Mouse (Mus musculus): ENCODE data around the gene Ube2k.
"Not testable (repeated sequence)": the region's sequence is repeated elsewhere in the genome, so short reads cannot be mapped to it uniquely, and the experiment has no call there.

Gene Ube2k

DNA sequence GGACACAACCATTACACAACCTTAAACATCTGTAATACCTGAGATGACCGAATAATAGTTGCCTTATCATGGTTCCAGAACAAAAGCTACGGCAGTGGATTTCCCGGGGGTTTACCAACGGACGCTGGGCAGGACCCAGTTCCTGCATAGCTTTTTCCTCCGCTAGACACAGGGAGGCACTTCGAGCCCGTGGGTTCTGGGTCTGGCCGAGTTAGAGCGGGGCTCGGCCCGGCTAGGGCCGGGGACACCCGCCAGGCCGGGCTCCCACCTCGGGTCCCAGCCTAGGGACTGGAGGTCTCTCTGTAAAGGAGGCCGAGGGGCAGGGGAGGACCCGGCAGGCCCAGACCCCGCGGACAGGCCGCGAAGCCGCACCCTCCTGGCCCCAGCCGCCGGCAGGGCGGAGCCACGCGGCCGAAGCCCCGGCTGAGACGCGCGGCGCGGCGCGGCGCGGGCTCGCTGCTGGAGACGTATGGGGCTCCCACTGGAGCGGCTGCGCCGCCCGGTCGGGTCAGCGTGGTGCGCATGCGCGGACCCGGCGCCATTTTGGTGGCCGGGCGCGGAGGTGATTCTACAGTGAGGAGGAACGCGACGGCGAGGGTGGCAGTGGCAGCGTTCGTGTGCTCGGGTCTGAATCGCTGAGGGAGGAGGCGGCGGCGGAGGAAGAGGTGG, at the start of gene Ube2k, which contains the start of gene Smim14:
TSS of gene Ube2k (plus strand) at position 483 of the 669 bp plus-strand sequence.
TSS of gene Smim14 (minus strand) at position 434 of the 669 bp plus-strand sequence.
- peak; percentile 91 to 92 for DNase-seq (ENCODE audit: low spot score in 2 of 2)

DNA sequence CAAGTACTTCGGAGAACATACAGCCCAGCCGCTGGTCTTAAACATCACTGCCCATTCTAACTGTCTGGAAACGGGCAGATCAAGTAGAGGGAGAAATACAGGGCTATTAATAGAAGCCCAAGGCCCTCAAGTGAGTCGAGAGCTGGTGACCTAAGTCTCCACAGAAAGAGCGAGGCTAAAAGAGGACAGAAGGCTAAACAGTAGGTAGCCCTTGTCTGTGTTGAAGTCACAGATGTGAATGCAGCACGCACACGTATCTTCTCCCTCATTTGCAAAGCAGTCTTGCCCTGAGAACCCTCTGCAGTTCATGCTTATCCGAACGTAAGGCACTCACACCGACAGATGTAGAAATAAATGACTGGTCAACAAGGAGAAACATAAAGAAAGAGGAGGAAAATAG, 49.7 kb upstream of the Ube2k start:
- DNase-seq (ENCODE audit: low spot score in 2 of 2): no peak

GRCm38 (mm10) chr5:65488725-65489124, 48.3 kb upstream of the Ube2k start:
- no peak for DNase-seq (ENCODE audit: low spot score in 2 of 2)

- DNase-seq (ENCODE audit: low spot score in 2 of 2): no peak
Observed at GRCm38 (mm10) chr5:65489830-65490229, 47.2 kb upstream of the Ube2k start.

DNA sequence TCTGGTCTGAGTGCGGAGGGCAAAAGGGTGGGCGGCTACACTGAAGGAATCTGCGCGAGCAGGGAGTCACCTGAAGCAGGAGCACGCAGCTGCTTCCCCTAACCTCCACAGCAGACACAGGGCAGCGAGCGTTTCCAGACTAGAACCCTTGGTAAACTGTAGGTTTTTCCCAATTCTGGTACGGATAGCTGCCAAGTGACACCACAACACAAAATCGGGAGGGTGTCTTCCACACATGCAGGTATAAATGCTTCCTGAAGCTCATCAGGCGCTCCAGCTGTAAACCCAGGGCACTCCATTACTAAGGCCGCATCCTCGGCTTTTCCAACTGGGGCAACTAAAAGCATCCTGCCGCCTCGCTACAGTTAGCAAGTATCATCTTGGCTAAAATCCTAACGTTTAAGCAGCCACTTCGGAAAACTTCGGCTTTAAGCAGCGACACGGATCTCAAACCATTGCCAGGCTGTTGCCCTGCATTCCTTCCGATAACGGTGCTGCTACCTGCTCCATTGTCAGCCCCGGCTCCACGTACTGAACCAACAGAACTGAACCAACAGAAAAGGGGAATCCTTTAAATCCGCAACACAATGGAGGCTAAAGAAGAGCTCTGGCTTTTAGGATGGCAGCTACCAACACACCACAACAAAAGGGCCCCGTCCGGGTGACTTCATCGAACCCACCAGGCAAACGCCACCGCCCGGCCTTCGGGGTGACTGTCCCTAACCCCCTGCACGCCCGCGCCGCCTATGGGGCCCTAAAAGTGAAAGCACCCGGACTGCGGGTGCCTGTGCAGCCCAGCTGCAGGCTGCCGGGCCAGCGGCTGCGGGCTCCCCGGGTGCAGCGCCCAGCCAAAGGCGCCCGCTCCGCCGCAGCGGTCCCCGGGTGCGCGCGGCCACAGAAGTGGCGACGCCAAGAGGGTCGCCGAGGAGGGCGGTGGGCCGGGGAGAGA, 45.0 kb upstream of the Ube2k start:
- DNase-seq (ENCODE audit: low spot score in 2 of 2): peak; percentile 57 to 61

GRCm38 (mm10) chr5:65492716-65493531, 44.1 kb upstream of the Ube2k start, which contains the start of gene Gm43552:
TSS of gene Gm43552 (minus strand) at chr5:65492833.
- DNase-seq (ENCODE audit: low spot score in 2 of 2): peak; percentile 94 to 97

GRCm38 (mm10) chr5:65500231-65500630, 36.8 kb upstream of the Ube2k start:
- DNase-seq (ENCODE audit: low spot score in 2 of 2): no peak

- no peak for DNase-seq (ENCODE audit: low spot score in 2 of 2)
Observed at GRCm38 (mm10) chr5:65501407-65501806, 35.6 kb upstream of the Ube2k start.

DNA sequence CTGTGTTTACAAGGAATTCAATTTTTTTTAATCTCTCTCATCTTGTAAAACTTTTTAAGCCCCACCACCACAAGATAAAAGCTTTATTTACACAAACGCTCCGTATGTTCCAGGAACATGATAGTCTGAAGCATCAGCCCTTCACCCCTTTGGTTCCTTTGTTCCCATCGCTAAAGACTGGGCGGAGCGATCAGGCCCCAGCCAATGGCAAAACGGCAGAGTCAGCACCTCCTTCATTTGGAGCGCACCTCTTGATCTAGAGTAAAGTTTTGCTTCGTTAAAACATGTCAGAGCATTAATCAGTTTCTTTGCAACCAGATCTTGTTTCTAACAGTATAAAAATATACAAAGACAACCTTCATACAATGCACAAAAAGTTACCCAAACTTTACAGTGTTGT, 31.2 kb upstream of the Ube2k start:
- DNase-seq (ENCODE audit: low spot score in 2 of 2): no peak

- no peak for DNase-seq (ENCODE audit: low spot score in 2 of 2)
Observed at GRCm38 (mm10) chr5:65508395-65508794, 28.6 kb upstream of the Ube2k start.

- no peak for DNase-seq (ENCODE audit: low spot score in 2 of 2)
Observed at GRCm38 (mm10) chr5:65513506-65513905, 23.5 kb upstream of the Ube2k start.

- no peak for DNase-seq (ENCODE audit: low spot score in 2 of 2)
Observed at GRCm38 (mm10) chr5:65514635-65515278, 22.3 kb upstream of the Ube2k start.

DNA sequence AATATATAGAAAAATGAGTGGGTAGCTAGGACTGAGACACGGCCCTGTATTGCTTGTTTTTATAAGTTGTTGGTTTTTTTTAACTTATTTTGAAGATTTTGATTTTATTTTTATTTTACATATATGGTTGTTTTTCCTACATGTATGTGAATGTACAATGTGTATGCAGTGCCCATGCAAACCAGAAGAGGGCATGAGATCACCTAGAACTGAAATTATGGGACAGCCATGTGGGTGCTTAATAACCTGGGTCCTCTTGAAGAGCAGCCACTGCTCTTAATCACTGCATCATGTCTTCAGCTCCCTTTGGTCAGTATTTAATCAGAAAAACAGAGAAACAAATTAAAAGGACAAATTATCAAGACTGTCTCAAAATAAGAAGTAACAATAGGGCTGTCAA, 15.2 kb upstream of the Ube2k start:
- no peak for DNase-seq (ENCODE audit: low spot score in 2 of 2)

- no peak for DNase-seq (ENCODE audit: low spot score in 2 of 2)
Observed at GRCm38 (mm10) chr5:65524831-65525230, 12.2 kb upstream of the Ube2k start.

DNA sequence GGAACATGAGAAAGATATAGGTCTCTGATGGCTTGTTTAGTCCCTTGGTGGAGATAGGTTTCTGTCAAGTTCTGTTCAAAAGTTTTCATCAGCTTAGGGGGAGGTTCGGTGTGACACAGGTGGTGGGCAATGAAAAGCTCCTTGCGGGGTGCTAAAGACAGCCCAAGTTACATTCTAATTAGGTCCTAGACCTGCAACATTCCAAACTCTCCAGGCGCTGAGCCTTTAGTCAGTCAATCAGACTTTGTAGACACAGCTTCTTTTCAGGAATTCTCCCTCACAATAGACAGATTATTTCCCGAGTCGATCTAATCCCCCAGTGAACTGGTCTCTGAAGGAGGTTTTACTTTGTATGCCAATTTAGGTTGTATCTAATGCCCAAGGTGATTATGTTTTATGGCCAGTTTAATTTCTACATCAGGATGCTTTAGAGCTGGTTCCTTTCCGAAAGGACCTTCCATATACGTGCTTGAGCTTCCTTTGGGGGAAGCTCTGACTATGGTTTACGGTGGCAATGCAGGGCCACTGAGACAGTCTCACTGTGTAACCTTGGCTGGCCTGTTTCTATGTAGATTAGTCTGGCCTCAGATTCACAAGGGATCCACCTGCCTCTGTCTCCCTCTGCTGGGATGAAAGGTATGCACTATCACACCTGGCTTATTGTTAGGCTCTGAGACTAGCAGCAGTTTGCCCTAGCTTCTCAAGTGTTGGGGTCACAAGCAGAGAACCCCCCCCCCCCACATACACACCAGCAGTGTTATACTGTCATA, 11.2 kb upstream of the Ube2k start:
- no peak for DNase-seq (ENCODE audit: low spot score in 2 of 2)

- DNase-seq (ENCODE audit: low spot score in 2 of 2): no peak
Observed at GRCm38 (mm10) chr5:65531283-65531682, 5.8 kb upstream of the Ube2k start.

GRCm38 (mm10) chr5:65534496-65534895, 2.5 kb upstream of the Ube2k start:
- no peak for DNase-seq (ENCODE audit: low spot score in 2 of 2)

GRCm38 (mm10) chr5:65535457-65536067, 1.5 kb upstream of the Ube2k start:
- peak in 1 of 2 experiments; percentile 14 for DNase-seq (ENCODE audit: low spot score in 2 of 2)

DNA sequence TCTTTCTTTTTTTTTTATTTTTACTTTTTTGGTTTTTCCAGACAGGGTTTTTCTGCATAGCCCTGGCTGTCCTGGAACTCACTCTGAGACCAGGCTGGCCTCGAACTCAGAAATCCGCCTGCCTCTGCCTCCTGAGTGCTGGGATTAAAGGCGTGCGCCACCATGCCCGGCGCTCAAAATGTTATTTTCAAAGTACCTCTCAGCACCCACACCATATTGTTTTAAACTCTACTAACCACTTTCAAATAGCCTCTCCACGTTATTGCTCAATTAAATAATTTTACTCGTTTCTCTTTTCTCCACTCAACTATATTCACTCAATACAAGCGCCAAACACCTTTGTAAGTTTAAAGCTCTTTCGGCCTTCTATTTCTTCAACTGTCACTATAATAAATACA, 966 bp upstream of the Ube2k start:
- DNase-seq (ENCODE audit: low spot score in 2 of 2): not testable (repeated sequence)

DNA sequence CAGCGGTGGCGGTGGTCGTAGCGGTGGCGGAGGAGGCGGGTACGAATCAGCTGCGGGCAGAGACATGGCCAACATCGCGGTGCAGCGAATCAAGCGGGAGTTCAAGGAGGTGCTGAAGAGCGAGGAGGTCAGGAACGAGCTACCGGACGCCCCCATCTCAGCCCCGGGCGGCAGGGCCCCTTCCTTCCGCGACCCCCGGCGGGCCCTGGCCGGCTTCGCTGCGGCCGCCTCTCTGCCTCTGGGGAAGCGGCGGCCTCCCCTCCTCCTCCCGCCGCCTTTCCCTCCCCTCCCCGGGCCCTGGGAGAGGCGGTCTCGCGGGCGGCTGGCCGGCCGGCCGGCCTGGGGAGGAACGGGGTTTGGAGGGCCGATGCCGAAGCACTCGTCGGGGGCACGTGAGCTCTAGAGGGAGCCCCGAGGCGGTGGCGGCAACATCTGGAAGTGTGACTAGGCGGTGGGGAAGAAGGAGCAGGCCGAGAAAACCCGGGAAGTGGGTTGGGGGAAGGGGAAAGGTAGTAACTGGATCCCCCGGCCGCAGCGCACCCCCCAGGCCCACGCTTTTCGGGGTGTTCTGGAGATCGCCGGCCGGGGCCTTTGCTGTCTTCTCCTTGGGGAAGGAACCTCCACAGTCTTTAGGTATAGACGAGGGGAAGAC, 513 bp downstream of the Ube2k start:
- peak; percentile 17 to 20 for DNase-seq (ENCODE audit: low spot score in 2 of 2)
